Mouse (Mus musculus) embryo, embryonic 10 days (tissue): ENCODE measurements around the gene P4ha3.

ENCODE experiments used
- DNase-seq: peaks from one replicate; pipeline ENCODE4 v3.0.0-alpha.2; 2015; ENCODE audit warnings: low spot score

P4ha3 gene

DNA sequence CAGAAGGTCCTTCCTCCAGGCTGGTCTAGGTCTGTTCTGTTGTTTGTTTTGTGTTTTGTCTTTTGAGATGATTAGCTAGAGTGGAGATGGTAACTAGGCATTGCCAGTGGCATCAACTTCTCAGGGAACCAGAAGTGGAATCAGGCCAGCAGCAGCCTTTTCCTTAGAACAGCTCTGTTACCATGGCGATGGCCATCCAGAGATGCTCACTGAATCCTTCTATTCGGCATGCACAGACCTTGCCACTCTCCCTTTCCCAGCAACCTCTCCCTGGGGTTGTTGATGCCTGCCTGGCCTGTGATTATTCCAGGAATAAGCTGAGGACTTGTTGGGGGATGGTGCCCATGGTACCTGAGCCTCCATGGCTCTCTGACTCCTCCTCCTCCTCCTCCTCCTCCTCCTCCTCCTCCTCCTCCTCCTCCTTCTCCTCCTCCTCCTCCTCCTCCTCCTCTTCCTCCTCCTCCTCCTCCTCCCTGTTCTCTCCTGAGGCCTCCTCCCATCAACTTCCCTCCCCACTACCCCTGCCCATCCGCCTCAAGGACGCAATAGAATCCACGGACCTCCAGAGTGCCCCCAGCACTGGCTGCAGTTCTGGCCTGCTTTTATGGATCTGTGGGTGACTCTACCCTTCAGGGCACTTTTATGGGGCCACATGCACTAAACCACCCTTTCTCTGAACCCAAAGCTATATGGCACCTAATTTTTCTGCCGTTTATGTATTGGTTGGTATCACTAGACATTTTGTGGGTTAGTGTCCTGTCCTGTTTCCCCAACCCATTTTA, 22.7 kb downstream of the P4ha3 start:
- peak; percentile 66 for DNase-seq

DNA sequence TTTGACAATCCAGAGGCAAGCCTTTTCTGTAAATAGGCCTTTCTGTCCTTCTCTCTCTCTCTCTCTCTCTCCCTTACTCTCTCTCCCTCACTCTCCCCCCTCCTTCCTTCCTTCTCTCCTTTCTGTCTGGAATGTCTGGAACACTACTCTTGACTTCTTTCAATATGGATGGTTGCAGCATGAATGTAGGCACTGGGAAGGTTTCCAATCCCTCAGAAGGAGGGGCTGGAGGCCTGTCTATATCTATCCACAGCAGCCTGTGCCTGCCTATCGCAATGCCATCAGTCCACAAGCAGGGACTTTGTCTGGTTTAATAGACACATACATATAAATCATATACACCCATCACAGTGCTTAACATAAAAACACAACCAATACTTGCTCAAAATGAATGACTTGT, 23.9 kb downstream of the P4ha3 start:
- DNase-seq, result no peak

DNA sequence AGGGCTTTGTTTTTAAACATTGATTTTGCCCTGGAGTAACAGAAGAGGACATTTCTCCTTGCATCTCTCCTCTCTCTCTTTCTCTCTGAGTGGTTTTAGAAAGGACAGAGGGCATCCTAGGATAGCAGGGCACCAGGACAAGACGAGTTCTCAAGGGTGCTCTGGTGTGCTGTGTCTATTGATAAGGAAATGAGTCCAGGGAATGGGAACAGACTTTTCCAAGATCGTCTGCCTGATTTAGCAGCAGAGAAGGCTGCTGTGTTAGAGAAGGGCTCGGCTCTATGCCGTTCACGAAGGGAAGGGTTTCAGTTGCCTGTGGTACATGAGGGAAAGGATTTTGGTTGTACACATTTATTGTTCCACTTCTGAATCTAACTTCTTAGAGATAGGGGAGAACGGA, 24.4 kb downstream of the P4ha3 start:
- DNase-seq, result no peak

DNA sequence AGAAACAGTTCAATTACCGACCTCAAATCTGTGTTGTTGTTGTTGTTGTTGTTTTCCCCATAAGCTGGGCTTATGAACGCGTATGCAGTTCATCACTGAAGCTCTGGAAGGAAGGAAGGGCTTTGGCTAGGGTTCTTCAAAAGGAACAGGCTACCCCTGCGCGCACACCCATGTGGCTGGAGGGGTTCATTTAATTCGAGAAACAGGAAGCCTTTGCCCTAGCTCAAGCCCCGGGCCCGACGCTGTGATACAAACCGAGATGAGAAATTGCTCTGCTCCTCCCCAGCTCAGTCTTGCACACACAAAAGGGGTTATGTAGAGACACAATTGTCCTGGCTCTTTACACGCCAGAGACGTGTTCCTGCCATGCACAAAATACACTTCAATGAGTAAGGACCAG, 25.0 kb downstream of the P4ha3 start:
- DNase-seq, result no peak

DNA sequence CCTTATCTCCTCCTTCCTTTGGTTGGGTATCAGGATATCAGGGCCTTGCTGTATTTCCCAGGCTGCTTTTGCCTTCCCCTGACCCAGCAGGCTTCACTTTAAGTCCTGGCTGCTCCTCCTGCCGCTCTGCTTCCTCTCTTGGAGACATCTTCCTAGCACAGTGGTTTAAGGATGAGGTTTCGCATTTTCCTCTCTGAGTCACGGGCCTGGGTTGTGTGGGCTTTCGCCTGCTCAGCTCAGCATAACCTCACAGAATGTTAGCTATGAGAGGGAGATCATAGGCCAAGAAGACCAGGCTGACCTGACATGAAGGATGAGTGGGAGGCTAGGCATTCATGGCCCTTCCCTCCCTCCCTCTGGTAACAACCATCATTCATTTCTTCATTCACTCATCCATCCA, 27.4 kb downstream of the P4ha3 start:
- DNase-seq, result no peak

DNA sequence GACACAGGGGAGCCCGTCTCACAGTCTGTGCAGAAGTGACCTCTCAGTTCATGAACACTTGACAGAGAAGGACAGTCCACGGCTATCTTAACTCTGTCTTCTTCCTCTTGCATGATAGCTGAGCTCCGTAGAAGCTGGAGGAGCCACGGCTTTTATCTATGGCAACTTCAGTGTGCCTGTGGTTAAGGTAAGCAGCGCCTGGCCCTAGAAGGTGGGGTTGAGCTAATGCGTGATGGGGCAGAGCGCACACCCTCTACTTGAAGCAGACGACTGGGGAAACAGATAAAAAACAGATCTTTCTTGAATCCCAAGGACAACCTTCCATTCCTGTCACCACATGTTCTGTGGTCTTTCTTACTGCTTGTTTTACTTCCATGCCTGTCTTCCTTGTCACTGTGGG, 31.6 kb downstream of the P4ha3 start:
- DNase-seq, result no peak

DNA sequence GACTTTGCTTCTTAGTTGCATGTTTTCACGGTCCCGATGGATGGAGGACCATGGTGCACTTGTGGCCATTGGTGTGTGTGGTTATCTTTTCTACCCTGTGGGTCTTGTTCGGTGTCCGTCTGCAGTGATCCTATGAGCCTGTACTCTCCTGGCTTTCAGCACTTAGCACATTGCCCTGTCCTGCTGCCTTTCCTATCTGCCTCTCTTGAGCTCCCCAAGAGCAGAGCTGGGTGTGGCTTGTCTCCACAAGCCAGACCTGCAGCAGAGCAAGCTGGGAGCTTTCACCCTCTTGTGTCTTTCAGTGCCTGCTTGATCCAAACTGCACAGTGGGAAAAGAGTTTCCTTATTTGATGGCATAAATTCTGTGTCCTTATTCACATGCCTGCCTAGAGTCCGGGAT, 32.2 kb downstream of the P4ha3 start:
- DNase-seq, result no peak

DNA sequence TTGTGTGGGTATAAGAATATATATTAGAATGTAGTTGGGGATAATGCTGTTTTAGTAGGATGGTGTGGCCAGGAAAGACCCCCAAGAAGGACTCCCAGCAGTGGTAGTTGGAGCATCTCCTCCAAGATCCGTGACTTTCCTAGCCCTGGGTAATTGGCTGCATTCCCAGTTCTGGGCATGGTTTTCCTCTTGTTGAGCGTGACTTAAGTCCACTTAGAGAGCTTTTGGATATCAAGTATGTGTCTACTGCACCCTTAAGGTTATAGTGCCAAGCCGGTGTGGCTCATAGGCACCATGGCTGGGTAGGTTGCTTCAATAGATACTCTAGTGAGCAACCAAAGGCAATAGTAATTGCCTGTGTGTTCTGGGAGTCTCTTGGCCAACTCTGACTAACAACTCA, 38.4 kb downstream of the P4ha3 start:
- no peak for DNase-seq

DNA sequence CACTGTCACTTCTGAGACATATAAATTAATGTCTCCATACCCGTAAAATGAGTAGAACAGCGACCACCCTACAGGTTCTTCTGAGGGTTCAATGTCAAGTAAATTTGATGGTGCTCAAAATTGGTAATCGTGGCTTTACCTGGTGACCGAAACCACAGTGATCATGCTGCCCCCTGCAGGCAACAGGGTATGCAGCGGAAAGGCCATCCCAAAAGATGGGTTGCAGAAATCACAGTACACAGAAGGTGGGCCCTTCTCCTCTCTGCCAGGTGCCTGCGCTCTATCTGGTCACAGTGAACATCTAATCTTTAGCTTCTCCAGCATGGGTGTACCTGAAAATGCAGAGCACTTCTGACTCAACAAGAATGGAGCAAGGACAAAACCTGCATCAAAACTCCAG, 40.2 kb downstream of the P4ha3 start:
- peak; percentile 52 for DNase-seq

DNA sequence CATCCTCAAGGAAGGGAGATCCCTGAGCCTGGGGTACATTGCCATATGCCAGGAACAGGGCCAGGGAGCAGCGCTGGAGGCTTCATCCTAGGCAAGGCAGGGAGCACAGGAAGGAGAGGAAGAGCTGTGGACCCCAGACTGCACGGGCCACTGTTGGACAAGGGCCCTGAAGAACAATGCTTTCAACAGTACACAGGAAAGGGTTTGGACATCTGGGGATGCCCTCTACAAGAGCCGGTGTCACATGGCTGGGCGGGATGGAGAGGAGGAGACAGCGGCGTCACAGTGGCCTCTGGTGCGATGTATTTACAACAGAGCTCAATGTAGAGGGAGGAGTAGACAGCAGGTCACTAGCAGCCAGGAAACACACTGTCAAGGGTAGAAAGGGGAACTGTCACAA, 42.2 kb downstream of the P4ha3 start:
- no peak for DNase-seq

DNA sequence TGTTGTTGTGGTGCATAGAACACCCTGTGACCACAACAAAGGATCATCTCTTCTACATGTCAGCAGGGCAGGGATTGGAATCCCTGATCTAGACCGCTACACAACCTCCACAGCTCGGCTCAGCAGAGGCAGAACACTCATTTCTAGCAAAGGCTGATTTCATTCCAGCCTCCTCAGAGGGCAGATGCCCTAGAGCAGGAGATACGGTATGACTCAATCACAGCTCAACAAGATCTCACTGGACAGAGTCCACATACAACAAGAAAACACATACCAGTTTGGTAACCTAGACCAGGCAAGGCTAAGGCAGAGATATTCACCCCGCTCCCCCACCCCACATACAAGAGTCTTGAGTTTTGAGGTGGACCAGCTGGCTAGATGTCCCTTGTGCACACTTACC, 43.3 kb downstream of the P4ha3 start:
- no peak for DNase-seq

DNA sequence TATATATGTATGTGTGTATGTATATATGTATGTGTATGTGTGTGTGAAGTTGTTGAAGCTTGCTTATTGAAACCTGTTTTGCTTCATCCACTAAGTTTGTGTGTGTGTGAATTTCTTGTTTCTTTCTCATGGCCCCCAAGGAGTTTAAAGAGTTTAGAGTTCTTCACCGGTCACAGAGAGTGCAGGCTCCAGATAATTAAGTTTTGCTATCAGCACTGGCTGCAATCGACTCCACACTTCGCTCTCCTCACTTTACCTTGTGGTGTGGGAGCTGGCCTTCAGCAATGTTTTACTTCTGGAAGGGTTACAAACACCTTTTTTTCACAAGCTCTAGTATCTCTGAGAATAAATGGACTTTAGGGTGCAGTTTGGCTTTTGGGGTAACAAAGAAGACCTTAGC, 45.9 kb downstream of the P4ha3 start:
- no peak for DNase-seq

DNA sequence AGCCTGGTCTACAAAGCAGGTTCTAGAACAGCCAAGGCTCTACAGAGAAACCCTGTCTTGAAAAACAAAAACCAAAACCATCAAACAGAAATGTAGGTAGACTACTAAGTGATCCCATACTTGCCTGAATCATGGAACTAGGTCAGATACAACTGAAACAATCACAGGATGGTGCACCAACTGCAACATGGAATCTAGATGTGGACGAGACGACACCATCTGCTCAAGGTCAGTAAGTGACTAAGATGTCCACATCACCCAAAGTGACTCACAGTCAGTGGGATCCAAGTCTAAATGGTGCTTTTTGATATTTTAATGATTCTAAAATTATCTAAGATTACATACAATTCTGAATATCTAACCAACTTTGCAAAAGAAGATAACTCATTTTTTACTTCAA, 50.6 kb downstream of the P4ha3 start:
- no peak for DNase-seq

DNA sequence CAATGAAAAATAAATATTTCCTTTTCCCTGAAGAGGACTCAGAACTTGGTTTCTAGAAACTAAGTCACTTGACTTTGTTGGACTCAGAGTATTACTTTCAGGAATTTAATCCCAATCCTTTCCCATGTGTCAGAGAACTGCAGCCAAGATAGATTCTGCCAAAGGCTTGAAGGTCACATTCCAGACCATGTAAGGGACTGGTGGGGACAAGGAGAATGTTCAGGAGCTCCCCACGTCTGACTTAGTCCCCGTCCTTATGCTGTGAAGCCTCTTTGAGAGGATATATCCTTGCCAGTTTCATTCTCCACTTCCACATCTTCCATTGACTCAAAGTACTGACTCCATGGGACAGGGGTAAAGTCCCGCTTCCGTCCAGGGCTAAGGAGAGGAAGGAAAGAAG, 69.7 kb downstream of the P4ha3 start:
- DNase-seq, result no peak

DNA sequence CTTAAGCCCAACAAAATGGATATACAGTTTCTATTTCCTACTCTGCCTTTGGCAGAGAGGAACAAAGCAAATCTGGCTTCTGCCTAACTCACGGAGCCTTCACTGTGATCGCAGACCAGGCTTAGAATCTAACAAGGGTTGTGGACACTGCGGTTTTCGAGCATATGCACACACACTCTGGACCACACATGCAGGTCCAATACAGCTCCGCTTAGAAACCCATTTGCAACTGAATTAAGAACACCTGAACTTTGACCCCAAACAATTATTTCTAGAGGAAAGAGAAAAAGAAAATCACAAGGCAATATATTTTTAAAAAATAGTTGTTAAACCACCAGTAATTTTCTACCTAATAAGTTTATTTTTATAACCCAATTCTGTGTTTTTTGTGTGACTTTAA, 71.0 kb downstream of the P4ha3 start:
- no peak for DNase-seq

DNA sequence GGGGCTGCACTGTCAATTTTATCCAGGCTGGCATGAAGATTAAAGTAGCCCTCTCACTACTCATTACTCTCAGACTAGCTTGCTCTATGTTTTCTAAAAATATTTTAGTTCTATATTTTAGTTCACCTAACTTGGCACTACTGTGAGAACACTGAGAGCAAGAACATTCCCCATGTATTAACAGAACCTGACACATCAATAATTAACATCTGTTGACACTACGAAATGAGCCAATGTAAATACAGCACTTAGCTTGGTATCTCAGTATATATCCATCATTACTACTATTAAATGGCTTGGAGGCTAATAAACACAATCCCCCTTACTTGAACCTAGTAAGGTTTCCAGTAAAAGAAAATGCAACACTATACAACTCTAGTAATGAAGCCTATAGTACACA, 71.4 kb downstream of the P4ha3 start:
- DNase-seq, result no peak

DNA sequence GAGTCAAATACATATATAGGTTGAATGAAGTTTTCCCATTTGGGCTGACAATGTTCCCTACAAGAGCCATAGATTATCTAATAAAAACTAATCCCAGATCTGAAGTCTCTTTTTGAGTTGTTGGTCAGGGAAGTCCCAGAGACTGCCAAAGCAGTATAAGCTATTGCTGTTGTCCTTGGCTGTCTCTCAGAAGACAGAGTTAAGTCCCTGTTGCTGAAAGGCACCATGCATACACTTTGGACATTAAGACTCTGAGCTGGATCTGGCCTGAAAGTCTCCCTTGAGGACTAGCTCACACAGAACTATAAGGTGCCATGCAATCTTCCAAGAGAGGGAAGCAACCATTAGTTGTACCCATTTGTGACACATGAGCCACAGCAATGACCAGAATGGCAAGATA, 72.5 kb downstream of the P4ha3 start:
- DNase-seq, result no peak

DNA sequence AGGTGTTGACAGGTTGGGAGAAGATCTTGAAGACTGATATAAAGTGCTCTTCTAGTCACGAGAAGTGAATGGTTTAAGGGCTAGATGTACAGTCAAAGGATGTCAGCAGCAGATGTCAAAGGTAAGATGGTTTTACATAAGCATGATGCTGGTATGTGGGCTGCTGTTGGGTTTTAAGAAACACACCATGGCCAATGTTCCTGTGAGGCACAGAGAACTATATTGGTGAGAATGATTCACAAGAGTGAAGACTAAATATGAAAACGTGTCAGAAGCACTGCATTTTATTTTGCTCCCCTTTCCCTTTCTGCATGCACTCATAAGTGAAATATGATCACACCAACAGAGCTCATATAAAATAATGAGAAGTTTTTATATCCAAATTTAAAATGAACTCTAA, 77.8 kb downstream of the P4ha3 start:
- DNase-seq, result no peak

DNA sequence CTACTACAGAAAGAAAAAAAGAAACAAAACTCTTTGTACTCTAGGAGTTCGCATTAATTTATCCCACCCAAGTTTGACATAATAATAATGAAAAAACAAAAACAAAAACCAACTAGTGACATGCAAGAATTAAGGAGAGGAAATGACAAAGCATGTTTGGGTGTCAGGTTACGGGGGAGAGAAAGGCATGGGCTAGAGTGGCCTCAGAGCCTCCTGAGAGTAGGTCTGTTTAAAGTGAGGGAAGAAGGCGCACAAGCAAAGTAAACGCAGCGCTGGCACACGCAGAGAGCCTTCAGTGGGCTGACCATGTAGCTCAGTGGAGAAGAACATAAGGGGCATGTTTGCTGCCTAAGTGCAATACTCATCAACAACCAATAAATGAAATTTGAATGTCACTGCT, 79.6 kb downstream of the P4ha3 start:
- peak; percentile 36 for DNase-seq
